Mouse (Mus musculus) liver, embryonic 15.5 days (tissue): ENCODE measurements around the gene Vmn1r91. TPM values are rescaled to one million over a fixed set of nuclear protein-coding genes. Genes with fewer than 3 reads are reported as not detected.
"Not testable (repeated sequence)": the region's sequence is repeated elsewhere in the genome, so short reads cannot be mapped to it uniquely, and the experiment has no call there.

Experiments used
- ATAC-seq: fragments of 200-750 bp; cut with Nextera tagmentation; 2 replicates; pipeline ENCODE4 v1.8.0; 2017; ENCODE audit warnings: moderate number of reproducible peaks, mild to moderate bottlenecking, moderate library complexity; ENCODE audit not compliant: insufficient read depth
- H3K27ac ChIP-seq: fragments of 300-500 bp; sonication (generic); replicated peaks from 2 replicates; pipeline ENCODE4 v1.5.1; 2015; ENCODE audit warnings: mild to moderate bottlenecking, inconsistent platforms
- H3K27me3 ChIP-seq: fragments of 300-500 bp; sonication (generic); 2 replicates; pipeline ENCODE4 v1.6.1; 2015; ENCODE audit warnings: mild to moderate bottlenecking, inconsistent platforms
- H3K36me3 ChIP-seq: fragments of 300-500 bp; sonication (generic); replicated peaks from 2 replicates; pipeline ENCODE4 v1.6.1; 2015; ENCODE audit warnings: moderate library complexity, mild to moderate bottlenecking, inconsistent platforms
- H3K4me1 ChIP-seq: fragments of 300-500 bp; sonication (generic); replicated peaks from 2 replicates; pipeline ENCODE4 v1.6.1; 2015; ENCODE audit warnings: inconsistent platforms
- H3K4me2 ChIP-seq: fragments of 300-500 bp; sonication (generic); 2 replicates; pipeline ENCODE4 v1.6.1; 2015; ENCODE audit warnings: moderate library complexity, mild to moderate bottlenecking, inconsistent platforms
- H3K4me3 ChIP-seq: fragments of 300-500 bp; sonication (generic); replicated peaks from 2 replicates; pipeline ENCODE4 v1.5.1; 2015; ENCODE audit warnings: mild to moderate bottlenecking, inconsistent platforms
- H3K9ac ChIP-seq: fragments of 300-500 bp; sonication (generic); 2 replicates; pipeline ENCODE4 v1.6.1; 2015; ENCODE audit warnings: moderate library complexity, mild to moderate bottlenecking, inconsistent platforms
- H3K9me3 ChIP-seq: fragments of 300-500 bp; sonication (generic); replicated peaks from 2 replicates; pipeline ENCODE4 v1.6.1; 2016; ENCODE audit warnings: inconsistent platforms
- WGBS: fragments of 180-500 bp; shearing (Covaris S2); methylation state at CpG from one replicate; pipeline ENCODE4 v1.1.7; 2015; ENCODE audit warnings: mixed read lengths; ENCODE audit not compliant: insufficient replicate concordance; 5-methylcytosine and 5-hydroxymethylcytosine counted together
- polyA plus RNA-seq: library from polyadenylated mRNA; unstranded; fragments of >200 nt; fragmentation: Nextera tagmentation; extraction: Ambion mirVana; gene quantifications from 2 replicates; pipeline ENCODE4 v1.2.1, GENCODE M21; 2015

The Vmn1r91 gene
- polyA plus RNA-seq: not detected in 2 replicates

DNA sequence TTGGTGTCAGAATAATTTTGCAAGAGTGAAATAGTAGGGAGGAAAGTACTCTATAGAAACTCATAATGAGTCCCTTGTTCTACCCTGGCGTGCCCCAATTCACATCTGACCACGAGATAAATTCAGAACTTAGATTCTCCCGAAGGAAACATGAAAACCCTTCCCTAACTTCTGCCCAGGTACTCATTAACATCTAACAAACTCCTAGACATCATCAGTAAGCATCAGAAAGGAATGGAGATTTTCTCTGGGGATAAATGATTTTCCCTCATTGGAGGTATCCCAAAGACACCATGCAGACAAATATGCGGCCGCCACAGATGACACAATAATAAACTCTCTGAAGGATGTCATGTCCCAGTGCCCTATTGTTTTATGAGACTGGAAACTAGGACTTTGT lies at the start of gene Vmn1r91:
Gene Vmn1r91 (plus strand): TSS at position 301 of the 400 bp plus-strand sequence.
- not testable (repeated sequence) for H3K4me3 ChIP-seq, H3K9me3 ChIP-seq, ATAC-seq, H3K27me3 ChIP-seq, H3K36me3 ChIP-seq, H3K27ac ChIP-seq, H3K4me1 ChIP-seq, H3K4me2 ChIP-seq, H3K9ac ChIP-seq
- 53% methylated on average over 5 of the region's 5 CpGs for WGBS

- not testable (repeated sequence) for H3K9me3 ChIP-seq, H3K9ac ChIP-seq, H3K4me1 ChIP-seq, H3K27ac ChIP-seq, H3K4me3 ChIP-seq, ATAC-seq, H3K36me3 ChIP-seq, H3K4me2 ChIP-seq, H3K27me3 ChIP-seq
- 46% methylated on average over 4 of the region's 4 CpGs for WGBS
Observed at GRCm38 (mm10) chr7:20064100-20064499, 35.4 kb upstream of the Vmn1r91 start.

DNA sequence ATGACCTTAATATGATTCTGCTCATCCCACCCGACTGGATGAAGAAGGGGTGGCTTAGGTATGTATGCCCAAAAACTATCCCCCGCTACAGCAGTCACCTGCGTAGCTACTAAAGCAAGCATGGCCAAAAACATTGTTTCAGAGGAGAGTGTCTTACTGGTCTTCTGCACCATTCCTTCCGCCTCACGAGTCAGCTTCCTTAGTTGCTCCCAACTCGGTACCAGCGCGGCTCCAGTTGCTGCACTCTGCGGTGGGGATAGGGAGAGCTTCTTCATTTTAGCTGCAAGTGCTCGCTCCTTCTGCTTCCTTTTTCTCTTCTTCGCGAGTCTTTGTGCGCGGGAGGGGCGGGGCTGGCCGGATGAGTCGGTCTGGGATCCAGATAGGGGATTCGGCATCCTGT lies 21.4 kb upstream of the Vmn1r91 start:
- not testable (repeated sequence) for H3K9me3 ChIP-seq, H3K27me3 ChIP-seq, H3K9ac ChIP-seq, H3K4me3 ChIP-seq, ATAC-seq, H3K27ac ChIP-seq, H3K4me1 ChIP-seq, H3K4me2 ChIP-seq, H3K36me3 ChIP-seq
- 56% methylated on average over 18 of the region's 18 CpGs for WGBS

- not testable (repeated sequence) for H3K9ac ChIP-seq, H3K36me3 ChIP-seq, H3K27me3 ChIP-seq, ATAC-seq, H3K27ac ChIP-seq, H3K4me3 ChIP-seq, H3K4me1 ChIP-seq, H3K4me2 ChIP-seq, H3K9me3 ChIP-seq
- WGBS: no CpG with 5 or more reads among the region's 2 CpGs
Observed at GRCm38 (mm10) chr7:20122479-20122878, 23.0 kb downstream of the Vmn1r91 start, which contains the start of gene Gm16442. TSS of gene Gm16442 (minus strand) at chr7:20122579.

- not testable (repeated sequence) for H3K27me3 ChIP-seq, H3K36me3 ChIP-seq, H3K9ac ChIP-seq, H3K9me3 ChIP-seq, H3K4me3 ChIP-seq, H3K4me1 ChIP-seq, H3K4me2 ChIP-seq, ATAC-seq, H3K27ac ChIP-seq
- WGBS: no CpG with 5 or more reads among the region's 5 CpGs
Observed at GRCm38 (mm10) chr7:20138988-20139387, 39.5 kb downstream of the Vmn1r91 start, which contains the start of gene Vmn1r93. TSS of gene Vmn1r93 (minus strand) at chr7:20139088.

Other genes with a start within 250 kb of the Vmn1r91 start
- gene Gm19345, start 247.7 kb upstream of the Vmn1r91 start, polyA plus RNA-seq: not detected in 2 replicates
- gene Ceacam16, start 238.4 kb upstream of the Vmn1r91 start, polyA plus RNA-seq: not detected in 2 replicates
- gene Ceacam19, start 211.7 kb upstream of the Vmn1r91 start, polyA plus RNA-seq: not detected in 2 replicates
- 2.8 and 3.4 TPM in 2 replicates for gene Pvr, start 178.5 kb upstream of the Vmn1r91 start, polyA plus RNA-seq
- gene Igsf23, start 148.9 kb upstream of the Vmn1r91 start, polyA plus RNA-seq: 0.17 and 0.23 TPM in 2 replicates
- gene Ceacam20, start 134.3 kb upstream of the Vmn1r91 start, polyA plus RNA-seq: not detected in 2 replicates
- gene Nlrp9b, start 108.2 kb upstream of the Vmn1r91 start, polyA plus RNA-seq: not detected in 2 replicates
- not detected in 2 replicates for gene Gm16442, start 22.9 kb downstream of the Vmn1r91 start, polyA plus RNA-seq
- gene Vmn1r93, start 39.4 kb downstream of the Vmn1r91 start, polyA plus RNA-seq: not detected in 2 replicates
- not detected in 2 replicates for gene Vmn1r94, start 68.7 kb downstream of the Vmn1r91 start, polyA plus RNA-seq
- not detected in 2 replicates for gene Vmn1r95, start 94.0 kb downstream of the Vmn1r91 start, polyA plus RNA-seq
- not detected in 2 replicates for gene Gm6164, start 105.9 kb downstream of the Vmn1r91 start, polyA plus RNA-seq
- gene Gm4498, start 134.1 kb downstream of the Vmn1r91 start, polyA plus RNA-seq: not detected in 2 replicates
- gene Gm5890, start 163.2 kb downstream of the Vmn1r91 start, polyA plus RNA-seq: not detected in 2 replicates
- gene Gm4133, start 234.4 kb downstream of the Vmn1r91 start, polyA plus RNA-seq: not detected in 2 replicates